Mouse (Mus musculus): ENCODE data around the gene Itfg2. TPM values are rescaled to one million over a fixed set of nuclear protein-coding genes. Genes with fewer than 3 reads are reported as not detected.

Gene Itfg2
- polyA plus RNA-seq, 1 experiment = 15.2 TPM

DNA sequence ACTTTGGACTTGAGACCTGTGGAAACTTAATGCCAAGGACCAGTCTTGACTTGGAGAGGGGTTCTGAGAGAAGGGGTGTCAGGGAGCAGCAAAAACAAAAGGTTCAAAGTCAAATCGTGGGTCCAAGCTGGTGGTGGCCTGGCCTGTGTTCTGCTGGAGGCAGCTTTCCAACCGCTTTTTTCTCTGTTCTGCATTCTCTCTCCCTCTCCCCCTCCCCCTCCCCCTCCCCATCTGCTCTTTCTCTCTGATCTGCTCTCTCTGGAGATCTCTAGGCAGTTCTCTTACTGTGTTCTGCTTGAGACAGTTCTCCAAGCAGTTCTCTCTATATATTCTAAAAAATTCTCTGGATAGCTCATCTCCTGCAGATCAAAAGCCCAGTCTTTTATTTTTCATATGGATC, 35.6 kb upstream of the Itfg2 start:
- TF ChIP-seq CTCF (IDR thresholded peaks at IDR 0.05; ENCODE audit: borderline replicate concordance, insufficient read depth, low read length) = no peak
- TF ChIP-seq POLR2A (IDR thresholded peaks at IDR 0.05; ENCODE audit: low read depth, low read length) = no peak
- no peak overlapping the region for H3K27ac ChIP-seq (ENCODE audit: insufficient read depth, low read length)
- no peak overlapping the region for H3K4me3 ChIP-seq (ENCODE audit: insufficient read depth, low read length)
- H3K4me1 ChIP-seq (ENCODE audit: control insufficient read depth, insufficient read depth, low read length) = no peaks in the 10 kb centered on the region

DNA sequence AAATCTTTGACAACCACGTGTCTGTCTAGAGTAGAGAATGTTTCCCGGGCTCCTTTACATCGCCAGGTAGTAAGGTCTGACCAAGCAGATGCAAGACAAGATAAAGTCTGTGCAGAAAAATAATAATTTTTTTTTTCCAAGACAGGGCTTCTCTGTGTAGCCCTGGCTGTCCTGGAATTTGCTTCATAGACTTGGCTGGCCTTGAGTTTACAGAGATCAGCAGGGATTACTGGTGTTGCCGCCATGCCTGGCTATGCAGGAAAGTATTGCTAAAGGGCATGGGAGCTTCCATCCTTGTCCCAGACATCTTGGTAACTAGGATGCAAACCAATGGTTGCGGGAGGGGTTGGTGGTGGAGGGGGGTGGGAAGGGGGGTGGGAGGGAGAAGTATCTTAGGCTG, 32.5 kb upstream of the Itfg2 start:
- Histone ChIP-seq H3K27ac (ENCODE audit: insufficient read depth, low read length) (no peak overlapping the region), H3K4me3 (ENCODE audit: insufficient read depth, low read length) (no peak overlapping the region), H3K4me1 (ENCODE audit: control insufficient read depth, insufficient read depth, low read length) (no peaks in the 10 kb centered on the region)
- TF ChIP-seq CTCF (IDR thresholded peaks at IDR 0.05; ENCODE audit: borderline replicate concordance, insufficient read depth, low read length) (no peak), POLR2A (IDR thresholded peaks at IDR 0.05; ENCODE audit: low read depth, low read length) (no peak)

DNA sequence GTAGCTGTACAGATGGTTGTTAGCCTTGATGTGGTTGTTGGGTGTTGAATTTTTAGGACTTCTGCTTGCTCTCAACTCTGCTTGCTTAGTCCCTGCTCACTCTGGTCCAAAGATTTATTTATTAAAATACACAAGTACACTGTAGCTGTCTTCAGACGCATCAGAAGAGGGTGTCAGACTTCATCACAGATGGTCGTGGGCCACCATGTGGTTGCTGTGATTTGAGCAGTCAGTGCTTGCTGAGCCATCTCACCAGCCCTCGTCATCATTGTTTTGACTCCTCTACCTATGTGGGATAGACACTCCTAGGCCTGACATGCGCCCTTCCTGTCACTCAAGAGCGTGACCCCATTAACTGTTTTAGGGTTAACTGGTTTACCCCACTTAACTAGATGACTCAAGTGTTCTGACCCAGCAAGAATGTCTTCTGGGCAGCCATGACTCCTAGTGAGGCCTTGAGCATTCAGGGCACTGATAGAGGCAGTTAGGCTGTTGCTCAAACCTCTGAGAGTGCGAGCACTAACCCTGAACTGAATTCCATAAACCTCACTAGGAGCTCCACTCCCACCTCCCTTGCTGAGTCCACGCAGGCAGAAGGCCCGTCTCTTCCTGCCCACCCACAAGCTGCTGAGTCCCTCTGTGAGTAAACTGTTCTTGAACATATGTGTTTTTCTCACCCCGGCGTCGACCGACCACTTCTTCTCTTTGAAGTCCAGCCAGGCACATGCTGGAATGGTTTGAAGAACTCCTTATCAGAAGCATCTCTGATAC, 31.3 kb upstream of the Itfg2 start:
- TF ChIP-seq POLR2A (IDR thresholded peaks at IDR 0.05; ENCODE audit: low read depth, low read length) = no peak
- no peak for TF ChIP-seq CTCF (IDR thresholded peaks at IDR 0.05; ENCODE audit: borderline replicate concordance, insufficient read depth, low read length)
- H3K4me3 ChIP-seq (ENCODE audit: insufficient read depth, low read length) = no peak overlapping the region
- no peaks in the 10 kb centered on the region for H3K4me1 ChIP-seq (ENCODE audit: control insufficient read depth, insufficient read depth, low read length)
- H3K27ac ChIP-seq (ENCODE audit: insufficient read depth, low read length) = no peak overlapping the region

DNA sequence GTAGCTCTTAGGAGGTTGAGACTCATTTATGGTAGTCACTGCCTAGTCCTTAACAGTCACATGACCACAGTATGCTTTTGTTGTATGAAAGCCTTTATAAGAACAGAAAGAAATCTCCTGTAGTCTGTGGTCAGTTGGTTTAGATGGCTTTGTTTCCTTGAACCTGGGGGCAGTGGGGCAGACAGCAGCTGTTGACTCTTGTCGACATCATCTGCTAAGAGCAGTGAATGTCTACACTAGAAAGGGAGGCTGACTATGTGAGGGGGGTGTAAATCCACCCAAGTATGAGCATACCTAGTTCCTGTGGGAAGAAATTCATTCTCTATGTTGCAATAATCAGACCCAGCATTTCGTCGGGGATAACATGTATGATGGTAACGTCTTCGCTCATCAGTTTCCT, 22.3 kb upstream of the Itfg2 start:
- Histone ChIP-seq H3K4me3 (ENCODE audit: insufficient read depth, low read length) (no peak overlapping the region), H3K27ac (ENCODE audit: insufficient read depth, low read length) (no peak overlapping the region), H3K4me1 (ENCODE audit: control insufficient read depth, insufficient read depth, low read length) (no peaks in the 10 kb centered on the region)
- TF ChIP-seq CTCF (IDR thresholded peaks at IDR 0.05; ENCODE audit: borderline replicate concordance, insufficient read depth, low read length) = no peak
- TF ChIP-seq POLR2A (IDR thresholded peaks at IDR 0.05; ENCODE audit: low read depth, low read length) = no peak

DNA sequence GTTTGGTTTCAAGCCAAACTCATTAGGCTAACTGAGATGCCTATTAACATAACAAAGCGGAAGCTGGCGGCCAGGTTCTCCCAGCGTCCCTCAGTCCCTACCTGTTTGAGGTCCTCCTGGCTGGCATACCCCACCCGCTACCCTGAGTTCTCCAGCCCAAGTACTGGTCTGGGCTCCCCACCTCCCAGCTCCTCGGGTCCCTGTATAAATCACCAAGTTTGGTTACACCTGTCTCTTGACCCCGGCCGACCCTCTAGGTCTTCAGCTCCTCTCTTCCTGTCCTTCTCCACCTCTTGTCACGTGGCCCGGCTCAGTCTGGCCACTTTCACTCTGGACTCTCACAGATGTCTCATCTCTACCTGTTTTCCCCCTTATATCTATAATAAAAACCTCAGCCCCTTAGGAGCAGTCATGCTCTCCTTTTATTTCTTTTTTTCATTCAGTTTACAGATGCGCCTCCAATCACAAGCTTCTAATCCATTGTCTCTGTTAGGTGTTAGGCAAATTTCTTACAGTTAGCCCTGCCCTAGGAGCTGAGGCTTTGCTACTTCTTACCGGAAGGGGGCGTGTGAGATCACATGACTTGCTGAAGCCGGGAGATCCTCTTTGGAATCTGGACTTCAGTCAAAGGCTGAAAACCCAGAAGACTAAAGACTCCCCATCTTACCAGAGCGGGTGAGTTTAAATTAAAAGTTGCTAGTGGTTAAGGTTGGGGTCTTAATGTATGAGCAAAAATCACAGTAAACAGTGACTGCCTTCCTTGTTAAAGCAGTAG, 21.2 kb upstream of the Itfg2 start:
- no peaks in the 10 kb centered on the region for H3K4me1 ChIP-seq (ENCODE audit: control insufficient read depth, insufficient read depth, low read length)
- peak; percentile 53; the same call in 1 of the 2 replicates for TF ChIP-seq CTCF (IDR thresholded peaks at IDR 0.05; ENCODE audit: borderline replicate concordance, insufficient read depth, low read length)
- no peak for TF ChIP-seq POLR2A (IDR thresholded peaks at IDR 0.05; ENCODE audit: low read depth, low read length)
- H3K27ac ChIP-seq (ENCODE audit: insufficient read depth, low read length) = no peak overlapping the region
- H3K4me3 ChIP-seq (ENCODE audit: insufficient read depth, low read length) = no peak overlapping the region

DNA sequence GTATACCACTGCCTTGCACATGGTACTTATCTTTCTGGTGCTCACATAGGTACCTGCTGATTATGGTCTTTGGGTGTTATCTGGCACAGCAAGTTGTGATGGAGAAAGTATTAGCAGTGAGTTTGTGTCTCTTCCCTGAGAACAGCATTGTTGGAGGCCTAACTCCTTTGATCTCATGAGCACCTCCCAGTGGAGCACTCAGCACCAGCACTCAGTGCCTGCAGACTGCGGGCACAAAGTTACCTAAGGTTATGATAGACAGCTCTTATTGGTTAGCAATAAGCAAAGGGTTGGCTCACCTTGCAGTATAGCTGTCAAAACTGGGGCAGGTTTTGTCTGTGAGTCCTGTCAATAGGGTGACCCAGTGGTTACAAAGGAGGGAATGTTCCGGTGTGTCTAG, 15.5 kb upstream of the Itfg2 start:
- no peak for TF ChIP-seq CTCF (IDR thresholded peaks at IDR 0.05; ENCODE audit: borderline replicate concordance, insufficient read depth, low read length)
- no peak for TF ChIP-seq POLR2A (IDR thresholded peaks at IDR 0.05; ENCODE audit: low read depth, low read length)
- H3K27ac ChIP-seq (ENCODE audit: insufficient read depth, low read length) = no peak overlapping the region
- peaks cover 3% of the 10 kb centered on the region; the same call in 1 of the 2 replicates for H3K4me1 ChIP-seq (ENCODE audit: control insufficient read depth, insufficient read depth, low read length)
- no peak overlapping the region for H3K4me3 ChIP-seq (ENCODE audit: insufficient read depth, low read length)

DNA sequence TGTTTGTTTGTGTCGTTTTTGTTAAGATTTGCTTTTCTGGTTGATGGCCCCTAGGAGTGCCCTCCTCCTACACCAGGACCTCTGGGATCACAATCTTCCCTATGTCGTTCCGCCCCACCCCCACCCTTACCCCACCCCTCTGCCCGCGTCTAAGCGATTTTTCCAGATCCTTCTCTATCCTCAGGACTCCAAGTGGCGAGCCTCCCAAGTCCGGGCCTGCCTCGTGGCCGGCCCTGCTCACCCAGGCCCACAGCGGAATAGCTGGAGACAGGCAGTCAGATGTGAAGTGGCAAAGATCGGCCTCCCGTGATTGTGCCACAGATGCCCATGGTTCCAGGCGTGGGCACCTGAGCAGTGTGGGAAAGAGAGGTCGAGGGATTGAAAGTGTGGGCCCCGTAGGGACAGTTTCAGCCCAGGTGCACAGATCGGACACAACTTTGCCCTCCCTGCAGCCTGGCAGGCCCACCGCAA, 14.2 kb upstream of the Itfg2 start:
- TF ChIP-seq CTCF (IDR thresholded peaks at IDR 0.05; ENCODE audit: borderline replicate concordance, insufficient read depth, low read length) (no peak), POLR2A (IDR thresholded peaks at IDR 0.05; ENCODE audit: low read depth, low read length) (no peak; the same call in 1 of the 2 replicates)
- Histone ChIP-seq H3K27ac (ENCODE audit: insufficient read depth, low read length) (no peak overlapping the region), H3K4me3 (ENCODE audit: insufficient read depth, low read length) (peak overlapping the region; percentile 26)

DNA sequence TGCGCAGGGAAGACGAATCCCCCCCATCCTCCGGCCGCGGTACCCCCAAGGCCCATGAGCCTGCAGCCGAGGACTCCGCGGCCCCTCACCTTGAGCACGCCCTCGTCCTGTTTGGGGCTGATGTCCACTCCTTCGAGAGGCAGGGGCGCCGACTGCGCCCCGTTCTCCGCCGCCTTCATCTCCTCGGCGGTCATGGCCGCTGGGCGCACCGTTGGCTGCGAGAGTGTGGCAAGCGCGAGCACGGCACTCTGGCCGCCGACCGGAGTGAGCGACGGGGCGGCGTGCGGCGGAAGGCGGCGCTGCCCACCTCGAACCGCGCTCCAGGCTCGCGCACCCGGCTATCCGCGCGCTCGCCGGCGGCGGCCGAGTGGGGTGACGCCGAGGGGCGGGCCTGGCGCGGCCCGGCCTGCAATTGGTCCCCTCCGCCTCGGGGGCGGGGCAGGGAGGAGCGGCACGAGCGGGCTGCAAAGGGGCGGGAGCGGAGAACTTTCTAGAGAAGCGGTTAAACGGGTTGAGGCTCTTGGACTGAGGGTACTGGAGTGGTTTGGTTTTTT, 13.7 kb upstream of the Itfg2 start, which contains the start of gene Fkbp4:
Gene Fkbp4, minus strand, starts transcription at position 361 of the 554 bp plus-strand sequence.
- TF ChIP-seq CTCF (IDR thresholded peaks at IDR 0.05; ENCODE audit: borderline replicate concordance, insufficient read depth, low read length) = no peak
- peak; percentile 82 for TF ChIP-seq POLR2A (IDR thresholded peaks at IDR 0.05; ENCODE audit: low read depth, low read length)
- Histone ChIP-seq H3K4me3 (ENCODE audit: insufficient read depth, low read length) (peak within 1 kb of the TSS; percentile 94), H3K4me1 (ENCODE audit: control insufficient read depth, insufficient read depth, low read length) (peaks cover 3% of the 10 kb centered on the region; the same call in 1 of the 2 replicates), H3K27ac (ENCODE audit: insufficient read depth, low read length) (peak within 1 kb of the TSS; percentile 35; the same call in 1 of the 2 replicates)

More for the DNA sequence above, 14.2 kb upstream of the Itfg2 start:
- H3K4me1 ChIP-seq (ENCODE audit: control insufficient read depth, insufficient read depth, low read length) = peaks cover 3% of the 10 kb centered on the region; the same call in 1 of the 2 replicates

DNA sequence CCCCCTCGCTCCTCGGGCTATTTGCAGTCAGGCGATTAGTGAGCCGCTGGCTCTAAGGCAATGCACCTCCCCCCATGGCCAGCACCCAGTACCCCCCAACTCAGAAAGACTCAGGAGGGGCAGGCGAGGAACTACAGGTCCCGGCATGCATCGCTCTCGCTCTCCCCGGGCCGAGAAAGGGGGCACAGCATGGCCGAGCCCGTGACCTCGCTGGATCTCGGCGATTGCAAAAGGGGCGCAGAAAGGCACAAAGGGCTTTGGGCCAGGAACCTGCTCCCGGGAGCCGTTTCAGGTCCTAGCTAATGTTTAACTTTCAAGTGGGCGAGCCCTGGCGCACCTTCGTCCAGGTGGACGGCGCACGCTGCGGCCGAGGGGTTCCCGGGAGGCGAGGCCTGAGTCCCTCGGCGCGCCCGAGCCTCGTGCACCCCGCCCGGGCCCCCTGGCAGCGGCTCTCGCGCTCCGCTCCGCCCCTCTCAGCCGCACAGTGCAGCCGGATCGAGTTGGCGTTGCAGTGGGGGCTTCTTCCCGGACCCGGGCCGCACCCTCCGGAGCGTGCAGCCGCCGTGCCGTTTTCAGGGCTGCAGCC, 13.1 kb upstream of the Itfg2 start:
- TF ChIP-seq POLR2A (IDR thresholded peaks at IDR 0.05; ENCODE audit: low read depth, low read length) = peak; percentile 18; the same call in 1 of the 2 replicates
- no peak for TF ChIP-seq CTCF (IDR thresholded peaks at IDR 0.05; ENCODE audit: borderline replicate concordance, insufficient read depth, low read length)
- Histone ChIP-seq H3K4me3 (ENCODE audit: insufficient read depth, low read length) (peak overlapping the region; percentile 94), H3K27ac (ENCODE audit: insufficient read depth, low read length) (peak overlapping the region; percentile 35; the same call in 1 of the 2 replicates), H3K4me1 (ENCODE audit: control insufficient read depth, insufficient read depth, low read length) (peaks cover 3% of the 10 kb centered on the region; the same call in 1 of the 2 replicates)

Measured in embryonic fibroblast, embryonic 13.5 days (primary cell).